Mouse (Mus musculus) myocyte (in vitro differentiated cells): ENCODE measurements around the gene Mrpl39. TPM values are rescaled to one million over a fixed set of nuclear protein-coding genes. Genes with fewer than 3 reads are reported as not detected.

Experiments used
- H3K27me3 ChIP-seq: one replicate; pipeline ENCODE4 v1.6.1; 2011; ENCODE audit not compliant: control insufficient read depth, insufficient read depth, insufficient read length
- H3K36me3 ChIP-seq: one replicate; pipeline ENCODE4 v1.6.1; 2011; ENCODE audit not compliant: control insufficient read depth, insufficient read depth
- H3K4me2 ChIP-seq: one replicate; pipeline ENCODE4 v1.6.1; 2011; ENCODE audit warnings: low read depth, control low read depth
- H3K4me3 ChIP-seq: one replicate; pipeline ENCODE4 v1.5.1; 2011; ENCODE audit warnings: mild to moderate bottlenecking, control low read depth, moderate library complexity
- H3K79me2 ChIP-seq: one replicate; pipeline ENCODE4 v1.6.1; 2011; ENCODE audit not compliant: control insufficient read depth, insufficient read depth
- H3ac ChIP-seq: one replicate; pipeline ENCODE4 v1.6.1; 2011; ENCODE audit not compliant: control insufficient read depth, insufficient read length
- CEBPB ChIP-seq: IDR thresholded peaks from 2 replicates; pipeline ENCODE4 v1.6.1; 2011; ENCODE audit warnings: mild to moderate bottlenecking, moderate library complexity; ENCODE audit not compliant: poor library complexity, insufficient read depth, severe bottlenecking
- E2F4 ChIP-seq: IDR thresholded peaks from one replicate; pipeline ENCODE4 v1.6.1; 2011; ENCODE audit warnings: mild to moderate bottlenecking, control low read depth, moderate library complexity; ENCODE audit not compliant: insufficient read depth
- MAX ChIP-seq: IDR thresholded peaks from one replicate; pipeline ENCODE4 v1.6.1; 2011; ENCODE audit warnings: low read depth, mild to moderate bottlenecking, control low read depth
- MYOD1 ChIP-seq, 3 experiments: IDR thresholded peaks; one replicate each; pipeline ENCODE4 v1.6.1; 2011; ENCODE audit warnings: control low read depth in 2 of 3, low read depth in 2 of 3, mild to moderate bottlenecking in 2 of 3, moderate library complexity in 1 of 3; ENCODE audit not compliant: insufficient read length in 2 of 3, control insufficient read depth in 1 of 3
- MYOG ChIP-seq, 3 experiments: IDR thresholded peaks; one replicate each; pipeline ENCODE4 v1.6.1; 2011; ENCODE audit warnings: control low read depth in 2 of 3, low read depth in 2 of 3, mild to moderate bottlenecking in 2 of 3; ENCODE audit not compliant: insufficient read length in 2 of 3, control insufficient read depth in 1 of 3, insufficient read depth in 1 of 3
- POLR2A ChIP-seq: IDR thresholded peaks from one replicate; pipeline ENCODE4 v1.6.1; 2011; ENCODE audit warnings: low read depth, mild to moderate bottlenecking, control low read depth, moderate library complexity; ENCODE audit not compliant: insufficient read length
- POLR2AphosphoS2 ChIP-seq: IDR thresholded peaks from one replicate; pipeline ENCODE4 v1.6.1; 2011; ENCODE audit warnings: low read depth, control low read depth; ENCODE audit not compliant: insufficient read length
- REST ChIP-seq: IDR thresholded peaks from one replicate; pipeline ENCODE4 v1.6.1; 2011; ENCODE audit warnings: mild to moderate bottlenecking, control low read depth, moderate library complexity; ENCODE audit not compliant: insufficient read depth, insufficient read length
- SRF ChIP-seq: IDR thresholded peaks from one replicate; pipeline ENCODE4 v1.6.1; 2011; ENCODE audit warnings: low read depth; ENCODE audit not compliant: control insufficient read depth, insufficient read length
- TCF12 ChIP-seq: IDR thresholded peaks from one replicate; pipeline ENCODE4 v1.6.1; 2011; ENCODE audit warnings: mild to moderate bottlenecking, control low read depth; ENCODE audit not compliant: poor library complexity, insufficient read depth, severe bottlenecking
- TCF3 ChIP-seq: IDR thresholded peaks from one replicate; pipeline ENCODE4 v1.6.1; 2011; ENCODE audit warnings: low read depth, control low read depth; ENCODE audit not compliant: insufficient read length
- USF1 ChIP-seq: IDR thresholded peaks from one replicate; pipeline ENCODE4 v1.6.1; 2011; ENCODE audit warnings: low read depth, mild to moderate bottlenecking, control low read depth, moderate library complexity
- polyA plus RNA-seq: library from polyadenylated mRNA; unstranded; fragments of >200 nt; fragmentation: generic; extraction: Trizol; gene quantifications from one replicate; pipeline ENCODE4 v1.2.1, GENCODE M21; 2012; ENCODE audit warnings: missing spikeins

The Mrpl39 gene
- polyA plus RNA-seq, 1 experiment: 36.6 TPM

DNA sequence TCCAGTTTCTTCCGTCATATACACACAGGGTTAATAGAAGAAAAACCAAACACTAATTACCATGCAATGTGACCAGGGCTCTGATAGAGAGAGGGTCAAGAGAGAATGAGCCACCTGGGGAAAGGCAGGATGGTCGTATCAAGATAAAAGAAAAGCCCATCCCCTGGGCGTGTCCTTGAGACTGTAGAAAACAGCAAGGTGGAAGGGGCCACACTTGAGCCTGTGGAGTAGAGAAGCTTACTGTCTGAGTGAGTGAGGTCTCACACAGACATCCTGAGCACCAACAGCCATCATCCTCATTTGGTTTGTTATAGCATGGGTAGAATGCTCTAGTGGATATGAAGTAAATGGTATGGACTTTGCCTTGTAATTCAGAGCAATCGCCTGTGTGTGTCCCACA is 27.7 kb downstream of the Mrpl39 start:
- peaks cover 39% of the 10 kb centered on the region for H3K79me2 ChIP-seq
- no peaks in the 10 kb centered on the region for H3K36me3 ChIP-seq
- H3ac ChIP-seq: no peak overlapping the region
- no peaks in the 10 kb centered on the region for H3K27me3 ChIP-seq
- no peak overlapping the region for H3K4me2 ChIP-seq
- no peak overlapping the region for H3K4me3 ChIP-seq
- TF ChIP-seq TCF12 (no peak), POLR2A (no peak), MYOD1 (IDR thresholded peaks at IDR 0.05; ENCODE audit: control insufficient read depth in 1 of 3, insufficient read length in 2 of 3, low read depth in 2 of 3) (no peak), CEBPB (no peak), USF1 (no peak), SRF (no peak), MYOG (IDR thresholded peaks at IDR 0.05; ENCODE audit: control insufficient read depth in 1 of 3, insufficient read depth in 1 of 3, insufficient read length in 2 of 3, low read depth in 2 of 3) (no peak), REST (no peak), POLR2AphosphoS2 (no peak), MAX (no peak), TCF3 (no peak), E2F4 (no peak)

DNA sequence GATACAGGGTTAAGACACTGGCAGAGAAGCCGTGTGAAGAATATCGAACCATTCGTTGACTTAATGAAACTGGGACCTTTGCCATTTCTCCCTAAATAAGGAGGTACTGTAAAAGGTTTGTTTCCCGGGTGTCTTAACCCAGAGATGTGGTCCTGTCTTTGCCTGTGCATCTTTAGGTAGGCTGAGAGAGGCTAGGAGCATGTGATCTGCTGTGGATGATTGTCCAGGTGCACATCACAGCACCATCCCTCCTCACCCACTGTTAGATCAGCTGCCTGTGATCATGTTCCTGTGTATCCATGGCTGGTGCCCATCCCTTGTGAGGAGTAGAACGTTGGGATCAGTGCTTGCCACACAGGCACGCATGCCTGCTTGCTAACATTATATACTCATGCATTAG is 29.0 kb downstream of the Mrpl39 start:
- no peaks in the 10 kb centered on the region for H3K27me3 ChIP-seq
- H3ac ChIP-seq: no peak overlapping the region
- no peak overlapping the region for H3K4me2 ChIP-seq
- peaks cover 39% of the 10 kb centered on the region for H3K79me2 ChIP-seq
- TF ChIP-seq TCF12: no peak
- TF ChIP-seq TCF3: no peak
- no peak for TF ChIP-seq E2F4
- TF ChIP-seq CEBPB: no peak
- no peak for TF ChIP-seq MAX
- no peak for TF ChIP-seq POLR2A
- TF ChIP-seq SRF: no peak
- no peak for TF ChIP-seq MYOD1 (IDR thresholded peaks at IDR 0.05; ENCODE audit: control insufficient read depth in 1 of 3, insufficient read length in 2 of 3, low read depth in 2 of 3)
- TF ChIP-seq MYOG (IDR thresholded peaks at IDR 0.05; ENCODE audit: control insufficient read depth in 1 of 3, insufficient read depth in 1 of 3, insufficient read length in 2 of 3, low read depth in 2 of 3): no peak
- TF ChIP-seq REST: no peak
- no peak for TF ChIP-seq USF1
- no peak for TF ChIP-seq POLR2AphosphoS2
- no peak overlapping the region for H3K4me3 ChIP-seq
- H3K36me3 ChIP-seq: no peaks in the 10 kb centered on the region

DNA sequence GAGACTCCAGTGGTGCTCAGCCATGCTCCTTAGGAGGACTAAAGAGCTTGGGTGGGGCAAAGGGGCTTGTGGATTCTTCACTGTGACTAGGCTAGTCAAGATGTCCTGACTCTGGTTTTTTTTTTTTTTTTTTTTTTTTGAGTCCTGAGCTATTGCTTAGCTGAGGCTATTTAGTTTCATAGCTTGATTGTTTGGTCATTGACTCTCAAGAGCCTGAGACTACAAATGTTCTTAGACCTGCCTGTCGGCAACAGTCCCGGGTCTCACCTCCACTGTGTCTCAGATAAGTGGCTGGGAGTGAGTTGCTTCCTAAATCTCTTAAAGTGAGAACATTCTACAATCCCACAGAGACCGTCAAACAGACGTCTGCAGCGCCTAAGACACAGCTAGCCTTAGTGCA is 30.0 kb downstream of the Mrpl39 start:
- H3ac ChIP-seq: no peak overlapping the region
- peaks cover 39% of the 10 kb centered on the region for H3K79me2 ChIP-seq
- H3K4me3 ChIP-seq: no peak overlapping the region
- TF ChIP-seq REST: no peak
- no peak for TF ChIP-seq POLR2A
- no peak for TF ChIP-seq MYOG (IDR thresholded peaks at IDR 0.05; ENCODE audit: control insufficient read depth in 1 of 3, insufficient read depth in 1 of 3, insufficient read length in 2 of 3, low read depth in 2 of 3)
- TF ChIP-seq USF1: no peak
- TF ChIP-seq CEBPB: no peak
- TF ChIP-seq TCF3: no peak
- TF ChIP-seq POLR2AphosphoS2: no peak
- no peak for TF ChIP-seq TCF12
- no peak for TF ChIP-seq MAX
- no peak for TF ChIP-seq E2F4
- TF ChIP-seq SRF: no peak
- no peak for TF ChIP-seq MYOD1 (IDR thresholded peaks at IDR 0.05; ENCODE audit: control insufficient read depth in 1 of 3, insufficient read length in 2 of 3, low read depth in 2 of 3)
- no peaks in the 10 kb centered on the region for H3K27me3 ChIP-seq
- no peaks in the 10 kb centered on the region for H3K36me3 ChIP-seq
- H3K4me2 ChIP-seq: no peak overlapping the region

DNA sequence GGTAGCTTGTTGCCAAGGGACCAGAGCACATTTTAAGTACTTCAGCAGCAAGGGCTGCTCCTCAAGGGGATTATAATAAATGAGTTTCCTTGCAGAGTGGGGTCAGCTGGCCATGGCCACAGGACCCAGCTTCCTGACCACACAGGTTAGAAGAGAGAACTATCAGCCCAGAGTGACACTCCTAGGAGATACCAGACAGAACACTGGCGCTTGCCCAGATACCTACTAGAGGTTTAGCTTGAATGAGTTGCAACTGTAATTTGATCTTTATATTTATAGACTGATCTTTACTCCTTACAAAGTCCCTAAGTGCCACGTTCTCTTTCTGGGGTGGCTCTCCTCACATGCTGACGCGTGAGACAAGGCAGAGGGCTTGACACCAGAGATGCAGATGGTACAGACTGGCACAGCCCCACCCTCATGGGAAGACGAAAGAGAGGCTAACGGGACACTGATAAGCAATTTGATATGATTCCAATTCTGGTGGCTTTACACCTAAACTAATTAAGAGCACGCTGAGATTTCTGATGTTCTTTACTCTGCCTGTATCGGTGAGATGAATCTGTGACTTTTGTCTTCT is 30.8 kb downstream of the Mrpl39 start:
- Histone ChIP-seq H3K4me2 (peak overlapping the region; percentile 93), H3ac (no peak overlapping the region), H3K4me3 (peak overlapping the region; percentile 49), H3K79me2 (peaks cover 39% of the 10 kb centered on the region), H3K27me3 (no peaks in the 10 kb centered on the region), H3K36me3 (no peaks in the 10 kb centered on the region)
- TF ChIP-seq MAX (no peak), USF1 (no peak), POLR2AphosphoS2 (no peak), CEBPB (no peak), E2F4 (no peak), SRF (no peak), POLR2A (no peak), MYOG (IDR thresholded peaks at IDR 0.05; ENCODE audit: control insufficient read depth in 1 of 3, insufficient read depth in 1 of 3, insufficient read length in 2 of 3, low read depth in 2 of 3) (no peak), TCF12 (no peak), REST (no peak), TCF3 (no peak), MYOD1 (IDR thresholded peaks at IDR 0.05; ENCODE audit: control insufficient read depth in 1 of 3, insufficient read length in 2 of 3, low read depth in 2 of 3) (no peak)
